Mouse (Mus musculus) midbrain, embryonic 11.5 days (tissue): Measurements from ENCODE around the gene 9430097D07Rik. TPM values are rescaled to one million over a fixed set of nuclear protein-coding genes. Genes with fewer than 3 reads are reported as not detected.
A peak's percentile ranks its signal among the peaks of the same experiment; 100 is the strongest.

ENCODE experiments used
- ATAC-seq: fragments of 200-750 bp; cut with Nextera tagmentation; 2 replicates; pipeline ENCODE4 v1.8.0; 2017; ENCODE audit warnings: moderate TSS enrichment, moderate library complexity; ENCODE audit not compliant: low FRiP score
- DNase-seq: peaks from one replicate; pipeline ENCODE4 v3.0.0; 2015; ENCODE audit warnings: low spot score; ENCODE audit errors: missing footprints
- H3K27ac ChIP-seq: fragments of 300-500 bp; sonication (generic); 2 replicates; pipeline ENCODE4 v1.5.1; 2014; ENCODE audit warnings: low read depth, low read length
- H3K27me3 ChIP-seq: fragments of 300-500 bp; sonication (generic); 2 replicates; pipeline ENCODE4 v1.6.1; 2014; ENCODE audit warnings: mild to moderate bottlenecking, low read length, moderate library complexity, mixed read lengths; ENCODE audit not compliant: control insufficient read depth, insufficient read depth
- H3K36me3 ChIP-seq: fragments of 300-500 bp; sonication (generic); 2 replicates; pipeline ENCODE4 v1.6.1; 2014; ENCODE audit warnings: mild to moderate bottlenecking, low read length, moderate library complexity, mixed read lengths; ENCODE audit not compliant: control insufficient read depth, insufficient read depth
- H3K4me1 ChIP-seq: fragments of 300-500 bp; sonication (generic); 2 replicates; pipeline ENCODE4 v1.6.1; 2014; ENCODE audit warnings: low read length; ENCODE audit not compliant: control insufficient read depth, insufficient read depth
- H3K4me2 ChIP-seq: fragments of 300-500 bp; sonication (generic); 2 replicates; pipeline ENCODE4 v1.6.1; 2014; ENCODE audit warnings: mild to moderate bottlenecking, moderate library complexity
- H3K4me3 ChIP-seq: fragments of 300-500 bp; sonication (generic); 2 replicates; pipeline ENCODE4 v1.5.1; 2014; ENCODE audit warnings: low read depth, low read length
- H3K9ac ChIP-seq: fragments of 300-500 bp; sonication (generic); 2 replicates; pipeline ENCODE4 v1.6.1; 2014; ENCODE audit warnings: low read length
- H3K9me3 ChIP-seq: fragments of 300-500 bp; sonication (generic); 2 replicates; pipeline ENCODE4 v1.6.1; 2016; ENCODE audit warnings: low read length; ENCODE audit not compliant: control insufficient read depth
- whole genome bisulfite sequencing: fragments of 180-500 bp; shearing (Covaris S2); extraction: QIAGEN DNeasy Blood & Tissue Kit; methylation state at CpG from one replicate; pipeline ENCODE4 v1.1.7; 2014; 5-methylcytosine and 5-hydroxymethylcytosine counted together
- polyA plus RNA-seq: library from polyadenylated mRNA; unstranded; fragments of >200 nt; fragmentation: Nextera tagmentation; extraction: Ambion mirVana; gene quantifications from 2 replicates; pipeline ENCODE4 v1.2.1, GENCODE M21; 2014

The 9430097D07Rik gene
- 0.25 and 0.49 TPM in 2 replicates for polyA plus RNA-seq

DNA sequence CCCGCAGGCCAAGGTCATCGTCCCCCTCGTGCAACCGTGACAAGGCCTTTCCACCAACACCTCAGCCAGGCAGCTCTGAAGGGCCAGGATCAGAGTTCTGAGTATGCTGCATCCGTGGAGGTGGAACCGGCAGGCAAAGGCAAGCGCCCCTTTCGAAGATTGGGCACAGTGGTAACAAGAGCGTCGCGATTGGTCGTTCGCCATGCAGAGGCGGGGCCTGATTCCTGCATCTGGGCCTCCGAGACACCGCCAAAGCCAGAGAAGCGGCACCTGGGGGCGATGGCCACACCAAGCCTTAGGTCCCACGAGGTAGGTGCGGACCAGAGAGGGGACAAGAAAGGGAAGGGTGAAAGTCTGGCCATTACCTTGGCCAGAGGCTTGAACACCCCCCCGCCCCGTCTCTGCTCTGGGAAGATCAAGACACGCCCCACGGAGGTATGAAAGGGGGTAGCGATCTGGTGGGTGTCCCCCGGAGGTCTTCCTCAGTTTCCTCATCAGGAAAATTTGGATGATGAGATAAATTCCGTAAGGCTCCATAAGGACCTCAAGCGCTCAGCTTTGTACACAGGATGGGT is at the start of gene 9430097D07Rik:
TSS of gene 9430097D07Rik (minus strand) at position 99 of the 575 bp plus-strand sequence.
- Histone ChIP-seq H3K36me3 (no peaks in the 10 kb centered on the region), H3K4me3 (peak within 1 kb of the TSS; percentile 52), H3K4me2 (peak within 1 kb of the TSS; percentile 99), H3K4me1 (peaks cover 10% of the 10 kb centered on the region), H3K9ac (peak within 1 kb of the TSS; percentile 66), H3K9me3 (no peaks in the 10 kb centered on the region), H3K27ac (no peak within 1 kb of the TSS), H3K27me3 (peaks cover 2% of the 10 kb centered on the region; the same call in 1 of the 2 replicates)
- WGBS: 6% methylated on average over 28 of the region's 28 CpGs
- DNase-seq: peak; percentile 95
- ATAC-seq: peak; percentile 62

DNA sequence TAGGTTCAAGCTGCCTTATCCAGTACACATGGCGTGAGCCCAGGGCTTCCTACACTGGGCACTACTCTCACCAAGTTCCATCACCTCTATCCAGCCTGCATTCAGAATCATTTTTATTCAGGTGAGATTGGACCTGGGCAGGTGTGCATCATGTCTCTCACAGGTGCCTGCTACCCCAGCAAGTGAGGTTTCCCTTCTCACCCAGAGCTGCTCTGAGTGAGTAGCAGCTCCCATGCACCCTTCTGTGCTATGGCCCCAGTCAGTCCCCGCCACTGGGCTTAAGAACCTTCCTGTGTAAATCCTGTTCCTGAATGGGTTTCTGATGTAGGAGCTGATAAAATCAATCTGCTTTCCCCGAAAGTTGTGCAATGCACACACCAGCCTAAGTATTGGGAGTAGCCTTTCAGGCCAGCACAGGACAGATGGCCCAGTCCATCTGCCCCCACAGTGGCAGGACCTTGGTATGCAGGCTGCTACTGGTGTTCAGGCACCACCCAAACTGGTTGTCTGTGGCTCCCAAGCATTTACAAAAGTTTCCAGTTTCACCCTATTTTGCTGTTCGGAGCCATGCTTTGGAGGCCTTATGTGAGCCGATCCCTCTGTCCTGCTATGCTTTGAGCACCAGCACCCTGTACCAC is 48.7 kb upstream of the 9430097D07Rik start:
- 76% methylated on average over 5 of the region's 5 CpGs for WGBS
- Histone ChIP-seq H3K9me3 (no peaks in the 10 kb centered on the region), H3K9ac (no peak overlapping the region), H3K4me1 (peaks cover 29% of the 10 kb centered on the region), H3K27ac (no peak overlapping the region), H3K36me3 (no peaks in the 10 kb centered on the region), H3K4me3 (no peak overlapping the region), H3K4me2 (no peak overlapping the region), H3K27me3 (no peaks in the 10 kb centered on the region)
- ATAC-seq (no peak), DNase-seq (no peak)

DNA sequence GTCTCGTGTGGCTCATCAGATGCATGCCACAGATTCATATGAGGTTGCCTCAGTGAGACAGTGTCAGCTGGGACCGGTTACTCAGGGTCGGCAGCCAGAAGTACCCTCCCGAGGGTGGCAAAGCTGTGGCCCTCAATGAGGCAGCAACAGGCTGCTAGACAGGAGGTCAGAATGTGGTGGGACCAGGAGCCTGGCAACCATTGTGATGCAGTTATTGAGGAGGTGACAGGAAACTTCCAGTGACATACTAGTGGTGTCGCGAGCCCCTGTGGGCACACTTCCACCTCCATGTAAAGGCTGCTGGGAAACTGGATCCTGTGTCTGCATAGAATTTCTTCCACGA is 46.0 kb upstream of the 9430097D07Rik start, which contains the start of gene Ak1:
TSS of gene Ak1 (plus strand) at position 242 of the 343 bp plus-strand sequence.
- ATAC-seq (no peak), DNase-seq (no peak)
- no peaks in the 10 kb centered on the region for H3K27me3 ChIP-seq
- no peak within 1 kb of the TSS for H3K9ac ChIP-seq
- no peak within 1 kb of the TSS for H3K27ac ChIP-seq
- H3K9me3 ChIP-seq: no peaks in the 10 kb centered on the region; the same call in 1 of the 2 replicates
- peaks cover 24% of the 10 kb centered on the region for H3K4me1 ChIP-seq
- WGBS: 57% methylated on average over 7 of the region's 7 CpGs
- no peak within 1 kb of the TSS for H3K4me3 ChIP-seq
- no peaks in the 10 kb centered on the region; the same call in 1 of the 2 replicates for H3K36me3 ChIP-seq
- no peak within 1 kb of the TSS for H3K4me2 ChIP-seq

DNA sequence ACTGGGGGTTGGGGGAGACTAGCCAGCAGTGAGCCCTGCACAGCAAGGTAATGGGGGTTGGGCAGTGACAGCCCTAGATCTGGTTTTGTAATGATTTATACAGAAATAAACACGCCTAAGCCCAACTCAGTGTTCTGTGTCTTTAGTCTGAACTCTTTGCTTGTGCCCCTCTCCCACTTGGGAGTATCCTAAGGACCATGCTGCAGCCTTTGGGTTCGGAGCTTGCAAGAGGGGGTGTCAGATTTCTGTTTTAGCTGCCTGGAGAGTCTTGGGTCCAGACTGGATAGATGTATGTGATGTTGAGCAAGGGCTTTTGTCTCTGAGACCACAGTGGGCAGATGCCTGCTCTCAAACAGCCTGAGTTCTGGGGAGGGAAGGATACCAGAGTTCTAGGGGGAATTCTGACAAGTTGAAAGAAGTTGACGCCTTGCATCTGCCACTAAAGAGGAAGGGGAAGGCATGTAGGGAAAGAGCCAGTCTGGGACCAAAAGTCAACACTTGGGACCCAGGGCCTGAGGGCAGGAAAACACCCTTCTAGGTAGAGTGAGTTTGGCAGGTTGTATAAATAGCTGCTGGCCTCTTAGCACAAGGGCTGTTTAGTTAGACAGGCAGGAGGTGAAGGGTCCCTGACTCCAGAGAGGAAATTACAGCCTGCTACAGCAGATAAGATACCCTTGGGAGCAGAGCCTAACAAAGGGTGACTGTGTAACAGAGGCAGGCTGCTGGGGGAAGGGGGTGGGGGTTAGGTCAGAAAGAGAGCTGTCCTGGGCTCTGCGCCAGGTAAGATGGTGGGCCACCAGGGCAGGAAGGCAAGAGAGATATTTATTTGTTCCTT is 45.4 kb upstream of the 9430097D07Rik start:
- Histone ChIP-seq H3K4me2 (no peak overlapping the region), H3K27me3 (no peaks in the 10 kb centered on the region), H3K9me3 (no peaks in the 10 kb centered on the region; the same call in 1 of the 2 replicates), H3K4me1 (peaks cover 23% of the 10 kb centered on the region), H3K4me3 (no peak overlapping the region), H3K9ac (no peak overlapping the region), H3K36me3 (no peaks in the 10 kb centered on the region; the same call in 1 of the 2 replicates), H3K27ac (no peak overlapping the region)
- ATAC-seq: no peak
- 48% methylated on average over 4 of the region's 4 CpGs for WGBS
- no peak for DNase-seq

DNA sequence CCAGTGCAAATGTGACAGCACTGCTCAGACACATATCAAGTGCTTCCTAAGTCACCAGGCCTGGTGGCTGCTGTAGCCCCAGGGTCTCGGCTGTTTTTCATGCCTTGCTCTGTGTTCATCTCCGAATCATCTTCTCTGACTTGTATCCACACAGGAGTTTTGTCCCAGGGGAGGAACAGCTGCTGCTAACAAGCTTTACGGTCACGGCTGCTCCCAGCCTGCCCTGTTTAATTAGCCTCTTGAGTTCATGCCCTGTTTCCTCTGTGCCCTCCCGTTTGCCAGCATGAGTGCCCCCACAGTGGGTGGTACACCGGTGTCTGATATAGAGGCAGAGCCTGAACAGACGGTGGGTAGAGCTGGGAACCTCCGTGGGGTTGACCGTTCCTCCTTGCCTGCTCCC is 42.6 kb upstream of the 9430097D07Rik start:
- Histone ChIP-seq H3K9ac (no peak overlapping the region), H3K27me3 (no peaks in the 10 kb centered on the region), H3K4me2 (no peak overlapping the region), H3K4me3 (no peak overlapping the region), H3K9me3 (no peaks in the 10 kb centered on the region; the same call in 1 of the 2 replicates), H3K4me1 (peaks cover 12% of the 10 kb centered on the region), H3K36me3 (no peaks in the 10 kb centered on the region; the same call in 1 of the 2 replicates), H3K27ac (no peak overlapping the region)
- 70% methylated on average over 9 of the region's 9 CpGs for WGBS
- no peak for ATAC-seq
- no peak for DNase-seq

DNA sequence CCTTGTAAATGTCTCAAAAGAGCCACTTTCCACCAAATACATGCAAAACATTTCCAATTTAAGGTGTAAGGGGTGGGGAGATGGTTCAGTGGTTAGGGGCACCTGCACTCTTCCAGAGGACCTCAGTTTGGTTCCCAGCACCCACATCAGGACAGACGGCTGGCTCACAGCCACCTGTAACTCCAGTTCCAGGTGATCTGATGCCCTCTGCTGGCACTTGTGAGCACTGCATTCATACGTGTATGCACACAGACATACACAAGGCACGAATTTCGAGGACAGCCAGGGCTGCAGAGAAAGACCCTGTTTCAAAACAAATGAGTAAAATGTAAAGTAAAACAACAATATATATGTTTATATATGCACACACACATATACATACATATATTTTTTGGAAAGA is 42.1 kb upstream of the 9430097D07Rik start:
- no peaks in the 10 kb centered on the region for H3K27me3 ChIP-seq
- ATAC-seq (no peak), DNase-seq (no peak)
- no peaks in the 10 kb centered on the region; the same call in 1 of the 2 replicates for H3K36me3 ChIP-seq
- H3K4me2 ChIP-seq: no peak overlapping the region
- WGBS: 91% methylated on average over 4 of the region's 4 CpGs
- no peak overlapping the region for H3K9ac ChIP-seq
- no peak overlapping the region for H3K4me3 ChIP-seq
- no peak overlapping the region for H3K27ac ChIP-seq
- peaks cover 12% of the 10 kb centered on the region for H3K4me1 ChIP-seq
- H3K9me3 ChIP-seq: no peaks in the 10 kb centered on the region; the same call in 1 of the 2 replicates

DNA sequence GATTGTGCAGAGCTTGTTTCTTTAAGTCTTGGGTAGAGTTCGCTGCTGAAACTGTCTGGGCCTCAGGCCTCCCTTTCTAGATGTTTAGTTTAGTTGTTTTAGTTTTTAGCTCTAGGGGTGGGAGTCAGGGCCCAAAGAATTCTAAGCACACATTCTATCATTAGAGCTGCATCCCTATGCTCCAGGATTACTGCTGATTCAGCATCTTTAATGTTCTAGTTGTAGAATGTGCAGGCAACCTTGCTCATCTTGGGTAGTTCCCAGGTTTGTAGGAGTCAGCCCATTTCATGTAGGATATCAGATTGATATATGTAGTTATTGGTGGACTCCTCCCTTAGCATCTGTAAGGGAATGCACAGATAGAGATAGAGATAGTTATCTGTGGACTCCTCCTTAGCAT is 41.6 kb upstream of the 9430097D07Rik start:
- Histone ChIP-seq H3K9me3 (no peaks in the 10 kb centered on the region; the same call in 1 of the 2 replicates), H3K4me3 (no peak overlapping the region), H3K4me1 (peaks cover 12% of the 10 kb centered on the region), H3K36me3 (no peaks in the 10 kb centered on the region; the same call in 1 of the 2 replicates), H3K9ac (no peak overlapping the region), H3K4me2 (no peak overlapping the region), H3K27ac (no peak overlapping the region), H3K27me3 (no peaks in the 10 kb centered on the region)
- DNase-seq (no peak), ATAC-seq (no peak)
- WGBS: 94% methylated on average over 1 of the region's 1 CpGs

DNA sequence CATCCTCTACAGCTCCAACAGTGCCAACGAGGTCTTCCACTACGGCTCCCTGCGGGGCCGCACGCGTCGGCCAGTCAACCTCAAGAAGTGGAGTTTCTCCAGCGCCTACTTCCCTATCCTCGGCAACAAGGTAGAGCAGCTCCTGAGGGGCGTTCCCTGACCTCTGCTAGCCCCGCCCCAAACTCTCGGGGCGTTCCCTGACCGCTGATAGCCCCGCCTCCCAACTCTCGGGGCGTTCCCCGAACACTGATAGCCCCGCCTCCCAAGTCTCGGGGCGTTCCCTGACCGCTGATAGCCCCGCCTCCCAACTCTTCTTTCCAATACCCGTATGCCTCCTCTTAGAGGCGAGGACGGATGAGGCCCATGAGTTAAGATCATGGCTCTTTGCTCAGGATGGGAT is 36.8 kb upstream of the 9430097D07Rik start:
- Histone ChIP-seq H3K27me3 (no peaks in the 10 kb centered on the region; the same call in 1 of the 2 replicates), H3K4me2 (no peak overlapping the region), H3K4me1 (peaks cover 17% of the 10 kb centered on the region), H3K4me3 (no peak overlapping the region), H3K9me3 (no peaks in the 10 kb centered on the region), H3K9ac (no peak overlapping the region), H3K36me3 (no peaks in the 10 kb centered on the region), H3K27ac (no peak overlapping the region)
- DNase-seq (no peak), ATAC-seq (no peak)
- WGBS: 64% methylated on average over 26 of the region's 26 CpGs
